Mouse (Mus musculus) monocyte, adult 2 months (primary cell): ENCODE data around the gene Smok2a.
"Not testable (repeated sequence)": the region's sequence is repeated elsewhere in the genome, so short reads cannot be mapped to it uniquely, and the experiment has no call there.

Experiments
- DNase-seq, 2 experiments: peaks; one replicate each; pipeline ENCODE4 v3.0.0; 2022; ENCODE audit warnings: low spot score in 2 of 2, low read depth in 1 of 2

The Smok2a gene

GRCm38 (mm10) chr17:13220888-13221287, at the start of gene Smok2a:
Gene Smok2a, plus strand, starts transcription at chr17:13221188.
- no peak for DNase-seq

GRCm38 (mm10) chr17:13173578-13173977, 47.4 kb upstream of the Smok2a start:
- DNase-seq, result not testable (repeated sequence)

- not testable (repeated sequence) for DNase-seq
These were observed 47.0 kb upstream of the Smok2a start for GRCm38 (mm10) chr17:13174029-13174428.

GRCm38 (mm10) chr17:13175609-13176008, 45.4 kb upstream of the Smok2a start:
- not testable (repeated sequence) for DNase-seq

- DNase-seq, result not testable (repeated sequence)
These were observed 43.2 kb upstream of the Smok2a start for GRCm38 (mm10) chr17:13177796-13178195.

GRCm38 (mm10) chr17:13179021-13179420, 42.0 kb upstream of the Smok2a start:
- not testable (repeated sequence) for DNase-seq

GRCm38 (mm10) chr17:13180491-13180890, 40.5 kb upstream of the Smok2a start:
- DNase-seq, result not testable (repeated sequence)

GRCm38 (mm10) chr17:13182712-13183111, 38.3 kb upstream of the Smok2a start:
- not testable (repeated sequence) for DNase-seq

GRCm38 (mm10) chr17:13184514-13184913, 36.5 kb upstream of the Smok2a start:
- not testable (repeated sequence) for DNase-seq

- not testable (repeated sequence) for DNase-seq
These were observed 34.4 kb upstream of the Smok2a start for GRCm38 (mm10) chr17:13186541-13186940.

- not testable (repeated sequence) for DNase-seq
These were observed 33.4 kb upstream of the Smok2a start for GRCm38 (mm10) chr17:13187621-13188020.

- not testable (repeated sequence) for DNase-seq
These were observed 32.1 kb upstream of the Smok2a start for GRCm38 (mm10) chr17:13188846-13189245.

- DNase-seq, result not testable (repeated sequence)
These were observed 30.0 kb upstream of the Smok2a start for GRCm38 (mm10) chr17:13190836-13191583.

GRCm38 (mm10) chr17:13196486-13196885, 24.5 kb upstream of the Smok2a start:
- DNase-seq, result not testable (repeated sequence)

GRCm38 (mm10) chr17:13198812-13199211, 22.2 kb upstream of the Smok2a start:
- not testable (repeated sequence) for DNase-seq

- DNase-seq, result not testable (repeated sequence)
These were observed 21.0 kb upstream of the Smok2a start for GRCm38 (mm10) chr17:13199880-13200409.

- not testable (repeated sequence) for DNase-seq
These were observed 19.4 kb upstream of the Smok2a start for GRCm38 (mm10) chr17:13201551-13201950.

- not testable (repeated sequence) for DNase-seq
These were observed 18.4 kb upstream of the Smok2a start for GRCm38 (mm10) chr17:13202453-13203107.

GRCm38 (mm10) chr17:13205247-13205646, 15.7 kb upstream of the Smok2a start:
- DNase-seq, result not testable (repeated sequence)

- no peak for DNase-seq
These were observed 14.5 kb upstream of the Smok2a start for GRCm38 (mm10) chr17:13206491-13206890.

GRCm38 (mm10) chr17:13208460-13208859, 12.5 kb upstream of the Smok2a start:
- not testable (repeated sequence) for DNase-seq
